Mouse (Mus musculus): ENCODE measurements around the gene Lrrc45. TPM values are rescaled to one million over a fixed set of nuclear protein-coding genes. Genes with fewer than 3 reads are reported as not detected.

Gene Lrrc45
- polyA plus RNA-seq, 1 experiment from 2014 or later = 57.7 TPM

- no peak for DNase-seq (ENCODE audit: low spot score)
- peaks cover 94% of the 10 kb centered on the region for H3K36me3 ChIP-seq
- H3K4me1 ChIP-seq (replicated peaks) = peaks cover 23% of the 10 kb centered on the region
- H3K9me3 ChIP-seq = no peaks in the 10 kb centered on the region
- no peaks in the 10 kb centered on the region for H3K27me3 ChIP-seq (ENCODE audit: insufficient read depth, poor library complexity, severe bottlenecking)
- H3K27ac ChIP-seq = peak overlapping the region; percentile 66
- WGBS = 68% methylated on average over 20 of the region's 20 CpGs
- no peak overlapping the region for H3K4me3 ChIP-seq
Measured at GRCm38 (mm10) chr11:120686650-120687272, 27.0 kb upstream of the Lrrc45 start.

- Histone ChIP-seq H3K4me3 (no peak overlapping the region), H3K36me3 (peaks cover 94% of the 10 kb centered on the region), H3K9me3 (no peaks in the 10 kb centered on the region), H3K27ac (no peak overlapping the region), H3K27me3 (ENCODE audit: insufficient read depth, poor library complexity, severe bottlenecking) (no peaks in the 10 kb centered on the region), H3K4me1 (replicated peaks) (peaks cover 28% of the 10 kb centered on the region)
- no peak for DNase-seq (ENCODE audit: low spot score)
- WGBS = 83% methylated on average over 3 of the region's 3 CpGs
Measured at GRCm38 (mm10) chr11:120689365-120689764, 24.4 kb upstream of the Lrrc45 start.

- Histone ChIP-seq H3K27ac (no peak overlapping the region), H3K4me1 (replicated peaks) (peaks cover 33% of the 10 kb centered on the region), H3K9me3 (no peaks in the 10 kb centered on the region; the same call in 1 of the 2 replicates), H3K36me3 (peaks cover 93% of the 10 kb centered on the region), H3K4me3 (no peak overlapping the region), H3K27me3 (ENCODE audit: insufficient read depth, poor library complexity, severe bottlenecking) (no peaks in the 10 kb centered on the region)
- 96% methylated on average over 4 of the region's 4 CpGs for WGBS
- no peak for DNase-seq (ENCODE audit: low spot score)
Measured at GRCm38 (mm10) chr11:120692471-120693011, 21.2 kb upstream of the Lrrc45 start.

GRCm38 (mm10) chr11:120693461-120693860, 20.3 kb upstream of the Lrrc45 start:
- H3K27ac ChIP-seq = no peak overlapping the region
- no peak for DNase-seq (ENCODE audit: low spot score)
- no peaks in the 10 kb centered on the region; the same call in 1 of the 2 replicates for H3K9me3 ChIP-seq
- H3K4me1 ChIP-seq (replicated peaks) = peaks cover 38% of the 10 kb centered on the region
- whole genome bisulfite sequencing = 66% methylated on average over 3 of the region's 3 CpGs
- no peak overlapping the region for H3K4me3 ChIP-seq
- H3K36me3 ChIP-seq = peaks cover 93% of the 10 kb centered on the region
- no peaks in the 10 kb centered on the region for H3K27me3 ChIP-seq (ENCODE audit: insufficient read depth, poor library complexity, severe bottlenecking)

- Histone ChIP-seq H3K9me3 (no peaks in the 10 kb centered on the region; the same call in 1 of the 2 replicates), H3K4me1 (replicated peaks) (peaks cover 45% of the 10 kb centered on the region), H3K27ac (peak overlapping the region; percentile 79), H3K27me3 (ENCODE audit: insufficient read depth, poor library complexity, severe bottlenecking) (no peaks in the 10 kb centered on the region), H3K4me3 (peak overlapping the region; percentile 11; the same call in 1 of the 2 replicates), H3K36me3 (peaks cover 95% of the 10 kb centered on the region)
- peak; percentile 50 for DNase-seq (ENCODE audit: low spot score)
- 22% methylated on average over 4 of the region's 4 CpGs for WGBS
Measured at GRCm38 (mm10) chr11:120695184-120695583, 18.5 kb upstream of the Lrrc45 start.

GRCm38 (mm10) chr11:120695641-120696040, 18.1 kb upstream of the Lrrc45 start:
- Histone ChIP-seq H3K9me3 (no peaks in the 10 kb centered on the region; the same call in 1 of the 2 replicates), H3K4me3 (peak overlapping the region; percentile 23; the same call in 1 of the 2 replicates), H3K27me3 (ENCODE audit: insufficient read depth, poor library complexity, severe bottlenecking) (no peaks in the 10 kb centered on the region), H3K27ac (peak overlapping the region; percentile 79), H3K36me3 (peaks cover 95% of the 10 kb centered on the region), H3K4me1 (replicated peaks) (peaks cover 50% of the 10 kb centered on the region)
- 50% methylated on average over 12 of the region's 12 CpGs for WGBS
- peak; percentile 45 for DNase-seq (ENCODE audit: low spot score)

- Histone ChIP-seq H3K27me3 (ENCODE audit: insufficient read depth, poor library complexity, severe bottlenecking) (no peaks in the 10 kb centered on the region), H3K36me3 (peaks cover 97% of the 10 kb centered on the region), H3K4me1 (replicated peaks) (peaks cover 50% of the 10 kb centered on the region), H3K9me3 (no peaks in the 10 kb centered on the region; the same call in 1 of the 2 replicates), H3K4me3 (no peak overlapping the region), H3K27ac (no peak overlapping the region)
- no peak for DNase-seq (ENCODE audit: low spot score)
- WGBS = 91% methylated on average over 6 of the region's 6 CpGs
Measured at GRCm38 (mm10) chr11:120696568-120696967, 17.2 kb upstream of the Lrrc45 start.

GRCm38 (mm10) chr11:120697741-120698140, 16.0 kb upstream of the Lrrc45 start:
- WGBS = 65% methylated on average over 10 of the region's 10 CpGs
- Histone ChIP-seq H3K27me3 (ENCODE audit: insufficient read depth, poor library complexity, severe bottlenecking) (no peaks in the 10 kb centered on the region), H3K36me3 (peaks cover 96% of the 10 kb centered on the region), H3K27ac (0 out of 2 replicates have a peak overlapping the region, but pooled peaks have one; percentile 40), H3K4me1 (replicated peaks) (peaks cover 50% of the 10 kb centered on the region), H3K4me3 (no peak overlapping the region), H3K9me3 (no peaks in the 10 kb centered on the region; the same call in 1 of the 2 replicates)
- no peak for DNase-seq (ENCODE audit: low spot score)

- no peaks in the 10 kb centered on the region for H3K9me3 ChIP-seq
- peak overlapping the region; percentile 16; the same call in 1 of the 2 replicates for H3K4me3 ChIP-seq
- WGBS = 33% methylated on average over 15 of the region's 15 CpGs
- H3K27ac ChIP-seq = peak overlapping the region; percentile 87
- H3K36me3 ChIP-seq = peaks cover 71% of the 10 kb centered on the region
- H3K27me3 ChIP-seq (ENCODE audit: insufficient read depth, poor library complexity, severe bottlenecking) = peaks cover 14% of the 10 kb centered on the region
- H3K4me1 ChIP-seq (replicated peaks) = peaks cover 66% of the 10 kb centered on the region
- DNase-seq (ENCODE audit: low spot score) = no peak
Measured at GRCm38 (mm10) chr11:120703696-120704454, 9.8 kb upstream of the Lrrc45 start.

GRCm38 (mm10) chr11:120704486-120705325, 9.0 kb upstream of the Lrrc45 start:
- peak; percentile 51 for DNase-seq (ENCODE audit: low spot score)
- Histone ChIP-seq H3K4me1 (replicated peaks) (peaks cover 64% of the 10 kb centered on the region), H3K9me3 (no peaks in the 10 kb centered on the region), H3K36me3 (peaks cover 71% of the 10 kb centered on the region), H3K27ac (peak overlapping the region; percentile 87), H3K27me3 (ENCODE audit: insufficient read depth, poor library complexity, severe bottlenecking) (peaks cover 14% of the 10 kb centered on the region), H3K4me3 (peak overlapping the region; percentile 16; the same call in 1 of the 2 replicates)
- 11% methylated on average over 8 of the region's 8 CpGs for WGBS

- peaks cover 71% of the 10 kb centered on the region for H3K36me3 ChIP-seq
- WGBS = 54% methylated on average over 5 of the region's 5 CpGs
Measured at GRCm38 (mm10) chr11:120706120-120706519, 7.6 kb upstream of the Lrrc45 start.

GRCm38 (mm10) chr11:120707225-120707624, 6.5 kb upstream of the Lrrc45 start:
- Histone ChIP-seq H3K27ac (peak overlapping the region; percentile 87), H3K4me1 (replicated peaks) (peaks cover 71% of the 10 kb centered on the region), H3K4me3 (peak overlapping the region; percentile 27)

More at GRCm38 (mm10) chr11:120706120-120706519, 7.6 kb upstream of the Lrrc45 start:
- 0 out of 2 replicates have a peak overlapping the region, but pooled peaks have one; percentile 9 for H3K4me3 ChIP-seq
- peaks cover 63% of the 10 kb centered on the region for H3K4me1 ChIP-seq (replicated peaks)
- DNase-seq (ENCODE audit: low spot score) = no peak
- peak overlapping the region; percentile 87 for H3K27ac ChIP-seq
- no peaks in the 10 kb centered on the region for H3K9me3 ChIP-seq
- peaks cover 14% of the 10 kb centered on the region for H3K27me3 ChIP-seq (ENCODE audit: insufficient read depth, poor library complexity, severe bottlenecking)

More at GRCm38 (mm10) chr11:120707225-120707624, 6.5 kb upstream of the Lrrc45 start:
- Histone ChIP-seq H3K36me3 (peaks cover 64% of the 10 kb centered on the region), H3K9me3 (no peaks in the 10 kb centered on the region), H3K27me3 (ENCODE audit: insufficient read depth, poor library complexity, severe bottlenecking) (peaks cover 14% of the 10 kb centered on the region)
- peak; percentile 53 for DNase-seq (ENCODE audit: low spot score)
- WGBS = 2% methylated on average over 11 of the region's 12 CpGs
